Mouse (Mus musculus) inflammation-experienced regulatory T-cells, adult 6 months (primary cell): ENCODE results near the gene Akip1. TPM values are rescaled to one million over a fixed set of nuclear protein-coding genes. Genes with fewer than 3 reads are reported as not detected.

Experiments
- polyA plus RNA-seq, 3 experiments: library from polyadenylated mRNA; unstranded; fragments of 100-300 nt; shearing (Covaris generic); gene quantifications; one replicate each; pipeline ENCODE4 v1.2.1; 2017

The Akip1 gene
- polyA plus RNA-seq, 3 experiments from 2014 or later = 27.1 to 43.4 (median 31.9) TPM

Other genes starting within 250 kb of the Akip1 start
- not detected for gene Trim66, start 195.6 kb upstream of the Akip1 start, polyA plus RNA-seq
- 100 to 1,000 TPM; 216 to 323 (median 255) TPM for gene Rpl27a, start 184.5 kb upstream of the Akip1 start, polyA plus RNA-seq
- under 1 TPM; 0.36 to 0.90 (median 0.47) TPM for gene St5, start 85 bp upstream of the Akip1 start, polyA plus RNA-seq
- gene BC051019, start 20.2 kb downstream of the Akip1 start, polyA plus RNA-seq = under 1 TPM in 1 of 3 experiments, not detected in 2; 0.27 TPM
- under 1 TPM in 1 of 3 experiments, not detected in 2; 0.83 TPM for gene Ascl3, start 28.0 kb downstream of the Akip1 start, polyA plus RNA-seq
- gene Tmem9b, start 49.2 kb downstream of the Akip1 start, polyA plus RNA-seq = 100 to 1,000 TPM; 103 to 142 (median 121) TPM
- under 1 TPM; 0.11 to 0.98 (median 0.74) TPM for gene Nrip3, start 78.3 kb downstream of the Akip1 start, polyA plus RNA-seq
- not detected for gene Scube2, start 162.0 kb downstream of the Akip1 start, polyA plus RNA-seq